Mouse (Mus musculus): ENCODE data around the gene Cmc2. TPM values are rescaled to one million over a fixed set of nuclear protein-coding genes. Genes with fewer than 3 reads are reported as not detected.

Cmc2 gene
- polyA plus RNA-seq, 1 experiment from 2014 or later: 79.8 TPM

- Histone ChIP-seq H3K4me3 (replicated peaks) (peak overlapping the region; percentile 95), H3K36me3 (no peaks in the 10 kb centered on the region), H3K27me3 (replicated peaks) (no peaks in the 10 kb centered on the region), H3K9me3 (no peaks in the 10 kb centered on the region), H3K27ac (0 out of 2 replicates have a peak overlapping the region, but pooled peaks have one; percentile 23), H3K4me1 (replicated peaks) (peaks cover 13% of the 10 kb centered on the region), H3K4me2 (replicated peaks) (peak overlapping the region; percentile 96), H3K9ac (peak overlapping the region; percentile 74)
- under 1% methylated on average over 62 of the region's 62 CpGs for WGBS
- ATAC-seq: peak; percentile 76
Measured at GRCm38 (mm10) chr8:116943555-116944384, 22.5 kb upstream of the Cmc2 start.

GRCm38 (mm10) chr8:116943161-116943554, 21.9 kb upstream of the Cmc2 start, which contains the start of gene Atmin:
Gene Atmin (plus strand): TSS chr8:116943393.
- peak within 1 kb of the TSS; percentile 95 for H3K4me3 ChIP-seq (replicated peaks)
- no peaks in the 10 kb centered on the region for H3K27me3 ChIP-seq (replicated peaks)
- peak within 1 kb of the TSS; percentile 96 for H3K4me2 ChIP-seq (replicated peaks)
- H3K9ac ChIP-seq: peak within 1 kb of the TSS; percentile 74
- WGBS: under 1% methylated on average over 42 of the region's 46 CpGs
- 0 out of 2 replicates have a peak within 1 kb of the TSS, but pooled peaks have one; percentile 23 for H3K27ac ChIP-seq
- no peaks in the 10 kb centered on the region for H3K36me3 ChIP-seq
- H3K4me1 ChIP-seq (replicated peaks): peaks cover 13% of the 10 kb centered on the region
- peak; percentile 94 for ATAC-seq
- no peaks in the 10 kb centered on the region for H3K9me3 ChIP-seq

- Histone ChIP-seq H3K4me2 (replicated peaks) (peak overlapping the region; percentile 96), H3K4me1 (replicated peaks) (peaks cover 10% of the 10 kb centered on the region), H3K9me3 (no peaks in the 10 kb centered on the region), H3K36me3 (no peaks in the 10 kb centered on the region), H3K27me3 (replicated peaks) (no peaks in the 10 kb centered on the region), H3K4me3 (replicated peaks) (no peak overlapping the region), H3K27ac (no peak overlapping the region), H3K9ac (no peak overlapping the region)
- WGBS: 74% methylated on average over 12 of the region's 12 CpGs
- ATAC-seq: 0 out of 2 replicates have a peak, but pooled peaks have one; percentile 14
Measured at GRCm38 (mm10) chr8:116942284-116943058, 21.2 kb upstream of the Cmc2 start.

GRCm38 (mm10) chr8:116935506-116935905, 14.3 kb upstream of the Cmc2 start:
- Histone ChIP-seq H3K27me3 (replicated peaks) (no peaks in the 10 kb centered on the region), H3K9me3 (no peaks in the 10 kb centered on the region), H3K27ac (no peak overlapping the region), H3K4me2 (replicated peaks) (no peak overlapping the region), H3K4me1 (replicated peaks) (no peaks in the 10 kb centered on the region), H3K36me3 (peaks cover 8% of the 10 kb centered on the region; the same call in 1 of the 2 replicates), H3K4me3 (replicated peaks) (no peak overlapping the region), H3K9ac (no peak overlapping the region)
- 83% methylated on average over 6 of the region's 6 CpGs for WGBS
- no peak for ATAC-seq

GRCm38 (mm10) chr8:116934976-116935375, 13.7 kb upstream of the Cmc2 start:
- WGBS: 91% methylated on average over 4 of the region's 4 CpGs
- no peak overlapping the region for H3K9ac ChIP-seq
- peaks cover 8% of the 10 kb centered on the region; the same call in 1 of the 2 replicates for H3K36me3 ChIP-seq
- ATAC-seq: no peak
- H3K4me1 ChIP-seq (replicated peaks): no peaks in the 10 kb centered on the region
- H3K4me3 ChIP-seq (replicated peaks): no peak overlapping the region
- H3K4me2 ChIP-seq (replicated peaks): no peak overlapping the region
- no peak overlapping the region for H3K27ac ChIP-seq
- H3K27me3 ChIP-seq (replicated peaks): no peaks in the 10 kb centered on the region
- no peaks in the 10 kb centered on the region for H3K9me3 ChIP-seq

GRCm38 (mm10) chr8:116928588-116928987, 7.3 kb upstream of the Cmc2 start:
- Histone ChIP-seq H3K36me3 (peaks cover 8% of the 10 kb centered on the region; the same call in 1 of the 2 replicates), H3K27ac (no peak overlapping the region), H3K9ac (no peak overlapping the region), H3K9me3 (no peaks in the 10 kb centered on the region), H3K4me2 (replicated peaks) (no peak overlapping the region), H3K4me1 (replicated peaks) (no peaks in the 10 kb centered on the region), H3K4me3 (replicated peaks) (no peak overlapping the region), H3K27me3 (replicated peaks) (no peaks in the 10 kb centered on the region)
- no peak for ATAC-seq
- WGBS: 88% methylated on average over 5 of the region's 5 CpGs

- no peak for ATAC-seq
- no peaks in the 10 kb centered on the region for H3K4me1 ChIP-seq (replicated peaks)
- WGBS: 88% methylated on average over 9 of the region's 9 CpGs
- no peaks in the 10 kb centered on the region for H3K9me3 ChIP-seq
- no peak overlapping the region for H3K27ac ChIP-seq
- no peaks in the 10 kb centered on the region for H3K27me3 ChIP-seq (replicated peaks)
- H3K4me2 ChIP-seq (replicated peaks): no peak overlapping the region
- peaks cover 8% of the 10 kb centered on the region; the same call in 1 of the 2 replicates for H3K36me3 ChIP-seq
- no peak overlapping the region for H3K4me3 ChIP-seq (replicated peaks)
- H3K9ac ChIP-seq: no peak overlapping the region
Measured at GRCm38 (mm10) chr8:116927880-116928279, 6.6 kb upstream of the Cmc2 start.

- ATAC-seq: no peak
- 92% methylated on average over 8 of the region's 8 CpGs for WGBS
- H3K36me3 ChIP-seq: no peaks in the 10 kb centered on the region
- no peak overlapping the region for H3K27ac ChIP-seq
- no peak overlapping the region for H3K4me3 ChIP-seq (replicated peaks)
- no peaks in the 10 kb centered on the region for H3K27me3 ChIP-seq (replicated peaks)
- no peak overlapping the region for H3K4me2 ChIP-seq (replicated peaks)
- H3K4me1 ChIP-seq (replicated peaks): peaks cover 10% of the 10 kb centered on the region
- no peaks in the 10 kb centered on the region for H3K9me3 ChIP-seq
- no peak overlapping the region for H3K9ac ChIP-seq
Measured at GRCm38 (mm10) chr8:116923526-116923925, 2.3 kb upstream of the Cmc2 start.

- no peaks in the 10 kb centered on the region for H3K9me3 ChIP-seq
- 28% methylated on average over 17 of the region's 17 CpGs for WGBS
- no peak for ATAC-seq
Measured at GRCm38 (mm10) chr8:116922060-116922757, 954 bp upstream of the Cmc2 start.

GRCm38 (mm10) chr8:116921005-116921336, 284 bp downstream of the Cmc2 start:
- H3K9ac ChIP-seq: peak overlapping the region; percentile 74
- WGBS: under 1% methylated on average over 22 of the region's 22 CpGs
- no peaks in the 10 kb centered on the region for H3K9me3 ChIP-seq
- peak overlapping the region; percentile 66 for H3K4me2 ChIP-seq (replicated peaks)
- peak overlapping the region; percentile 90 for H3K4me3 ChIP-seq (replicated peaks)
- peak; percentile 75 for ATAC-seq
- peaks cover 10% of the 10 kb centered on the region for H3K4me1 ChIP-seq (replicated peaks)
- no peaks in the 10 kb centered on the region for H3K27me3 ChIP-seq (replicated peaks)
- no peaks in the 10 kb centered on the region for H3K36me3 ChIP-seq
- peak overlapping the region; percentile 81 for H3K27ac ChIP-seq

More at GRCm38 (mm10) chr8:116922060-116922757, 954 bp upstream of the Cmc2 start:
- Histone ChIP-seq H3K27ac (0 out of 2 replicates have a peak overlapping the region, but pooled peaks have one; percentile 78), H3K4me1 (replicated peaks) (peaks cover 10% of the 10 kb centered on the region), H3K4me3 (replicated peaks) (peak overlapping the region; percentile 90), H3K9ac (peak overlapping the region; percentile 74), H3K36me3 (no peaks in the 10 kb centered on the region), H3K4me2 (replicated peaks) (peak overlapping the region; percentile 66), H3K27me3 (replicated peaks) (no peaks in the 10 kb centered on the region)

- no peak overlapping the region for H3K4me3 ChIP-seq (replicated peaks)
- H3K36me3 ChIP-seq: peaks cover 7% of the 10 kb centered on the region; the same call in 1 of the 2 replicates
- H3K9ac ChIP-seq: no peak overlapping the region
- H3K27ac ChIP-seq: no peak overlapping the region
- WGBS: 97% methylated on average over 4 of the region's 4 CpGs
- no peak overlapping the region for H3K4me2 ChIP-seq (replicated peaks)
- no peak for ATAC-seq
- H3K9me3 ChIP-seq: no peaks in the 10 kb centered on the region
- H3K4me1 ChIP-seq (replicated peaks): no peaks in the 10 kb centered on the region
- no peaks in the 10 kb centered on the region for H3K27me3 ChIP-seq (replicated peaks)
Measured at GRCm38 (mm10) chr8:116905836-116906235, 15.4 kb downstream of the Cmc2 start.

- 89% methylated on average over 4 of the region's 4 CpGs for WGBS
- Histone ChIP-seq H3K9me3 (no peaks in the 10 kb centered on the region), H3K9ac (no peak overlapping the region), H3K4me2 (replicated peaks) (no peak overlapping the region), H3K36me3 (peaks cover 7% of the 10 kb centered on the region; the same call in 1 of the 2 replicates), H3K27me3 (replicated peaks) (no peaks in the 10 kb centered on the region), H3K4me1 (replicated peaks) (no peaks in the 10 kb centered on the region), H3K4me3 (replicated peaks) (no peak overlapping the region), H3K27ac (no peak overlapping the region)
- ATAC-seq: no peak
Measured at GRCm38 (mm10) chr8:116905252-116905651, 16.0 kb downstream of the Cmc2 start.
